Mouse (Mus musculus) T-helper 17 cell (primary cell): Measurements from ENCODE around the gene Rasal3.

Source experiments
- in situ Hi-C, 2 experiments: fragments of 300-600 bp; cut with MboI, MseI; formaldehyde crosslinking; loops; 1 replicate in 1 of 2; 2 replicates in 1 of 2; pipeline ENCODE4 v1.15.1; 2025; ENCODE audit warnings: high pct_unique_total_duplicates in 2 of 2

Gene Rasal3

GRCm38 (mm10) chr17:32356766-32357760, 46.3 kb downstream of the Rasal3 start:
- in situ Hi-C loops, result loop anchor here in 1 of 2 experiments (5.0 kb wide), 2 partner anchors 40 to 70 kb away; no protein-coding TSS in a partner anchor

- in situ Hi-C loops, result loop anchor here in 1 of 2 experiments (5.0 kb wide), 2 partner anchors 41 to 71 kb away; no protein-coding TSS in a partner anchor
Observed at GRCm38 (mm10) chr17:32356281-32356680, 47.1 kb downstream of the Rasal3 start.

GRCm38 (mm10) chr17:32355031-32355430, 48.4 kb downstream of the Rasal3 start:
- in situ Hi-C loops, result loop anchor here in 1 of 2 experiments (5.0 kb wide), 2 partner anchors 42 to 72 kb away; no protein-coding TSS in a partner anchor

- in situ Hi-C loops, result no loop called here
Observed at GRCm38 (mm10) chr17:32354211-32354610, 49.2 kb downstream of the Rasal3 start.

- in situ Hi-C loops, result no loop called here
Observed at GRCm38 (mm10) chr17:32353696-32354095, 49.7 kb downstream of the Rasal3 start.

- in situ Hi-C loops, result no loop called here
Observed at GRCm38 (mm10) chr17:32351726-32352125, 51.7 kb downstream of the Rasal3 start.

GRCm38 (mm10) chr17:32351269-32351668, 52.1 kb downstream of the Rasal3 start:
- in situ Hi-C loops, result no loop called here

- in situ Hi-C loops, result no loop called here
Observed at GRCm38 (mm10) chr17:32350382-32350983, 52.9 kb downstream of the Rasal3 start, which contains the start of gene Akap8l. Akap8l (minus strand) TSS chr17:32350607.

GRCm38 (mm10) chr17:32349851-32350381, 53.5 kb downstream of the Rasal3 start:
- in situ Hi-C loops, result no loop called here

GRCm38 (mm10) chr17:32349037-32349732, 54.2 kb downstream of the Rasal3 start:
- in situ Hi-C loops, result no loop called here

- in situ Hi-C loops, result no loop called here
Observed at GRCm38 (mm10) chr17:32348406-32348805, 55.0 kb downstream of the Rasal3 start.

- in situ Hi-C loops, result loop anchor here in 1 of 2 experiments (5.0 kb wide), 2 partner anchors 101 to 156 kb away; no protein-coding TSS in a partner anchor
Observed at GRCm38 (mm10) chr17:32341102-32341501, 62.3 kb downstream of the Rasal3 start.
